In the genomic region with DNA sequence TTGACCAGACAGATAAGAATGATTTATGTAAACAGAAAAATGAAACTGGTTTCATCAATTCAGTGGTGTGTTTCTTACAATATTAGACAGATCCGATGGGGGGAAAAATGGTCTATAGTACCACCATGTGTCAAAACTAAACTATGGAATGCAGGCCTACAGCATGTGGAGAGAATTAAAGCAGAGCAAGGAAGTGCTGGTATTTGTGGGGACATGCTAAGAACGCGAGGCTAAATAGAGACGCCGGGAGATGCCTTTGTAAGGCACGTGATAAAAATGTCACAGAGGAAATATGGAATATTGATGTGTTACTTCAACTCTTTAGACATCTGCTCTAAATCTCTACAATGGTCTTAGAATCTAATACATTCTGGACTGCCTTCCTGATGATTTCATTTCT, we compare ENCODE assay signal across 27 mouse cellular contexts.
DNase-seq lines count a peak whose midpoint lies in the region; ATAC-seq and TF ChIP-seq lines count a peak whose summit lies in the region.
"Had no signal": no experiment of that assay in that cellular context is flagged by ENCODE, and none has a peak within 500 bp of the region (broad histone marks: within the 10 kb centered on the region; RNA-seq: fewer than 3 reads in every experiment).

No protein-coding gene starts in this region.

- H3K4me3 ChIP-seq in embryonic facial prominence, embryonic 11.5 days (ENCODE audit: low read depth, low read length): no peak overlapping the region
- H3K4me3 ChIP-seq in embryonic facial prominence, embryonic 10.5 days: no peak overlapping the region
- no peak overlapping the region for H3K4me3 ChIP-seq in kidney, postnatal 0 days (replicated peaks; ENCODE audit: low read depth, low read length)
- no peak overlapping the region for H3K4me3 ChIP-seq in kidney, embryonic 16.5 days (ENCODE audit: low read length)
- no peak overlapping the region for H3K4me3 ChIP-seq in embryonic facial prominence, embryonic 13.5 days
- no peak overlapping the region for H3K4me3 ChIP-seq in embryonic fibroblast, embryonic 13.5 days (ENCODE audit: insufficient read depth, low read length)
- H3K4me3 ChIP-seq: embryonic facial prominence, embryonic 12.5 days; erythroblast, embryonic 14.5 days; forebrain, embryonic 13.5 days; heart, adult 2 months; heart, embryonic 10.5 days; heart, embryonic 13.5 days; hindbrain, embryonic 12.5 days; hindbrain, embryonic 15.5 days; intestine, embryonic 15.5 days had no signal

- H3K9me3 ChIP-seq in embryonic facial prominence, embryonic 11.5 days (replicated peaks; ENCODE audit: control insufficient read depth, low read length): no peaks in the 10 kb centered on the region
- no peaks in the 10 kb centered on the region for H3K9me3 ChIP-seq in embryonic facial prominence, embryonic 10.5 days
- no peaks in the 10 kb centered on the region for H3K9me3 ChIP-seq in kidney, postnatal 0 days (replicated peaks; ENCODE audit: low read length)
- no peaks in the 10 kb centered on the region for H3K9me3 ChIP-seq in kidney, embryonic 16.5 days (ENCODE audit: low read length)
- no peaks in the 10 kb centered on the region for H3K9me3 ChIP-seq in embryonic facial prominence, embryonic 13.5 days
- H3K9me3 ChIP-seq: embryonic facial prominence, embryonic 12.5 days; forebrain, embryonic 13.5 days; heart, embryonic 10.5 days; heart, embryonic 13.5 days; hindbrain, embryonic 12.5 days; hindbrain, embryonic 15.5 days; intestine, embryonic 15.5 days had no signal

- ATAC-seq in embryonic facial prominence, embryonic 11.5 days (replicated peaks; ENCODE audit: insufficient number of reproducible peaks, low FRiP score, low TSS enrichment, low read depth): no peak
- no peak for ATAC-seq in kidney, postnatal 0 days (replicated peaks; ENCODE audit: low FRiP score, low read depth)
- no peak for ATAC-seq in kidney, embryonic 16.5 days (ENCODE audit: low FRiP score, low TSS enrichment)
- ATAC-seq in embryonic facial prominence, embryonic 13.5 days (ENCODE audit: insufficient number of reproducible peaks, insufficient read depth, low FRiP score, low TSS enrichment, low read depth): no peak
- ATAC-seq: activated CD4-positive, CD25-positive, alpha-beta regulatory T cell, adult 4 months; intestine, embryonic 15.5 days had no signal

- H3K4me1 ChIP-seq in embryonic facial prominence, embryonic 11.5 days (ENCODE audit: control insufficient read depth, insufficient read depth, low read length): peaks cover 2% of the 10 kb centered on the region; the same call in 1 of the 2 replicates
- no peaks in the 10 kb centered on the region for H3K4me1 ChIP-seq in embryonic facial prominence, embryonic 10.5 days
- no peaks in the 10 kb centered on the region for H3K4me1 ChIP-seq in kidney, postnatal 0 days (replicated peaks; ENCODE audit: insufficient read depth, low read length)
- peaks cover 4% of the 10 kb centered on the region; the same call in 1 of the 2 replicates for H3K4me1 ChIP-seq in kidney, embryonic 16.5 days (ENCODE audit: insufficient read depth, low read length)
- peaks cover 26% of the 10 kb centered on the region for H3K4me1 ChIP-seq in embryonic facial prominence, embryonic 13.5 days
- H3K4me1 ChIP-seq in embryonic fibroblast, embryonic 13.5 days (ENCODE audit: control insufficient read depth, insufficient read depth, low read length): peaks cover 9% of the 10 kb centered on the region

- H3K36me3 ChIP-seq in embryonic facial prominence, embryonic 11.5 days (replicated peaks; ENCODE audit: control insufficient read depth, insufficient read depth, low read depth, low read length): no peaks in the 10 kb centered on the region
- H3K36me3 ChIP-seq in embryonic facial prominence, embryonic 10.5 days (replicated peaks): no peaks in the 10 kb centered on the region
- H3K36me3 ChIP-seq in kidney, postnatal 0 days (ENCODE audit: insufficient read depth, low read length): no peaks in the 10 kb centered on the region
- no peaks in the 10 kb centered on the region for H3K36me3 ChIP-seq in kidney, embryonic 16.5 days (ENCODE audit: insufficient read depth, low read length)
- H3K36me3 ChIP-seq in embryonic facial prominence, embryonic 13.5 days: no peaks in the 10 kb centered on the region
- H3K36me3 ChIP-seq: embryonic facial prominence, embryonic 12.5 days; heart, embryonic 10.5 days; heart, embryonic 13.5 days; hindbrain, embryonic 12.5 days; hindbrain, embryonic 15.5 days; intestine, embryonic 15.5 days had no signal

- H3K4me2 ChIP-seq in embryonic facial prominence, embryonic 11.5 days (ENCODE audit: low read depth, low read length): no peak overlapping the region
- H3K4me2 ChIP-seq in kidney, postnatal 0 days (ENCODE audit: low read length): no peak overlapping the region
- H3K4me2 ChIP-seq in kidney, embryonic 16.5 days (replicated peaks; ENCODE audit: low read depth, low read length): no peak overlapping the region
- no peak overlapping the region for H3K4me2 ChIP-seq in embryonic facial prominence, embryonic 13.5 days
- H3K4me2 ChIP-seq: embryonic facial prominence, embryonic 12.5 days; forebrain, embryonic 13.5 days; hindbrain, embryonic 12.5 days; hindbrain, embryonic 15.5 days; intestine, embryonic 15.5 days had no signal

- no peak overlapping the region for H3K27ac ChIP-seq in embryonic facial prominence, embryonic 11.5 days (replicated peaks; ENCODE audit: low read depth, low read length)
- no peak overlapping the region for H3K27ac ChIP-seq in embryonic facial prominence, embryonic 10.5 days (replicated peaks)
- no peak overlapping the region for H3K27ac ChIP-seq in kidney, postnatal 0 days
- no peak overlapping the region for H3K27ac ChIP-seq in kidney, embryonic 16.5 days (ENCODE audit: low read length)
- peak overlapping the region; percentile 82 for H3K27ac ChIP-seq in embryonic facial prominence, embryonic 13.5 days
- H3K27ac ChIP-seq in embryonic fibroblast, embryonic 13.5 days (ENCODE audit: insufficient read depth, low read length): peak overlapping the region; percentile 81
- H3K27ac ChIP-seq: forebrain, embryonic 13.5 days; heart, adult 2 months; heart, embryonic 10.5 days had no signal

- no peak overlapping the region for H3K9ac ChIP-seq in embryonic facial prominence, embryonic 11.5 days (replicated peaks; ENCODE audit: low read length)
- no peak overlapping the region for H3K9ac ChIP-seq in kidney, postnatal 0 days (ENCODE audit: low read depth, low read length)
- no peak overlapping the region for H3K9ac ChIP-seq in kidney, embryonic 16.5 days (replicated peaks; ENCODE audit: low read length)
- H3K9ac ChIP-seq in embryonic facial prominence, embryonic 13.5 days: no peak overlapping the region
- H3K9ac ChIP-seq: embryonic facial prominence, embryonic 12.5 days; forebrain, embryonic 13.5 days; heart, embryonic 13.5 days; hindbrain, embryonic 12.5 days; hindbrain, embryonic 15.5 days; intestine, embryonic 15.5 days had no signal

- no peak for TF ChIP-seq CTCF in kidney, postnatal 0 days (IDR thresholded peaks at IDR 0.05; ENCODE audit: low read depth)
- no peak for TF ChIP-seq CTCF in embryonic fibroblast, embryonic 13.5 days (IDR thresholded peaks at IDR 0.05; ENCODE audit: borderline replicate concordance, insufficient read depth, low read length)

- DNase-seq in embryonic facial prominence, embryonic 11.5 days (ENCODE audit: low spot score): peak; percentile 20
- no peak for DNase-seq in embryonic facial prominence, embryonic 10.5 days (ENCODE audit: low spot score)
- DNase-seq in kidney, postnatal 0 days (ENCODE audit: low spot score): peak; percentile 71
- no peak for DNase-seq in spleen, adult 12 weeks (ENCODE audit: low spot score)
- DNase-seq in right cerebral cortex, adult 2 months (ENCODE audit: low spot score in 2 of 2): no peak
- DNase-seq: adrenal gland, adult 8-10 months; adrenal gland, postnatal 25 days; cerebellum, adult 11-12 months; cerebellum, adult 8-10 months; cerebellum, postnatal 10 days; cerebellum, postnatal 36 days; embryo, embryonic 11 days; gastrocnemius, postnatal 25 days; heart, adult 2 months; heart, postnatal 14 days had no signal

- 53% methylated on average over 6 of the region's 6 CpGs for WGBS in embryonic facial prominence, embryonic 11.5 days
- 79% methylated on average over 6 of the region's 6 CpGs for WGBS in embryonic facial prominence, embryonic 10.5 days
- 62% methylated on average over 6 of the region's 6 CpGs for WGBS in kidney, postnatal 0 days
- WGBS in kidney, embryonic 16.5 days: 63% methylated on average over 6 of the region's 6 CpGs
- 20% methylated on average over 6 of the region's 6 CpGs for WGBS in embryonic facial prominence, embryonic 13.5 days

- no peaks in the 10 kb centered on the region for H3K27me3 ChIP-seq in embryonic facial prominence, embryonic 11.5 days (ENCODE audit: control insufficient read depth, insufficient read depth, low read length)
- H3K27me3 ChIP-seq in embryonic facial prominence, embryonic 10.5 days (replicated peaks; ENCODE audit: low read depth, poor library complexity, severe bottlenecking): no peaks in the 10 kb centered on the region
- H3K27me3 ChIP-seq in kidney, postnatal 0 days (ENCODE audit: insufficient read depth, low read length): no peaks in the 10 kb centered on the region
- H3K27me3 ChIP-seq in kidney, embryonic 16.5 days (ENCODE audit: insufficient read depth, low read length): no peaks in the 10 kb centered on the region
- H3K27me3 ChIP-seq in embryonic facial prominence, embryonic 13.5 days: no peaks in the 10 kb centered on the region
- H3K27me3 ChIP-seq: embryonic facial prominence, embryonic 12.5 days; forebrain, embryonic 13.5 days; heart, embryonic 13.5 days; hindbrain, embryonic 12.5 days; hindbrain, embryonic 15.5 days; intestine, embryonic 15.5 days had no signal

- TF ChIP-seq POLR2A in embryonic fibroblast, embryonic 13.5 days (IDR thresholded peaks at IDR 0.05; ENCODE audit: low read depth, low read length): no peak

Comparison
In these comparisons a context has a peak if more than half of its experiments do, and no peak if none do; other contexts are left out.
1. DNase-seq: peak in embryonic facial prominence, embryonic 11.5 days (single experiment) and kidney, postnatal 0 days (single experiment); none in embryonic facial prominence, embryonic 10.5 days (single experiment), spleen, adult 12 weeks (single experiment) and right cerebral cortex, adult 2 months (0 of 2).
2. H3K27ac ChIP-seq: peak in embryonic facial prominence, embryonic 13.5 days (single experiment) and embryonic fibroblast, embryonic 13.5 days (single experiment); none in embryonic facial prominence, embryonic 11.5 days (single experiment), embryonic facial prominence, embryonic 10.5 days (single experiment), kidney, postnatal 0 days (single experiment) and kidney, embryonic 16.5 days (single experiment).